Mouse (Mus musculus): Measurements from ENCODE around the gene Ntan1. TPM values are rescaled to one million over a fixed set of nuclear protein-coding genes. Genes with fewer than 3 reads are reported as not detected.

Ntan1 gene
- total RNA-seq (2023), result 10 to 100 TPM; 38.0 to 39.1 TPM

GRCm38 (mm10) chr16:13818560-13819393 lies at the start of gene Ntan1:
Gene Ntan1 (plus strand): TSS chr16:13818845.

DNA sequence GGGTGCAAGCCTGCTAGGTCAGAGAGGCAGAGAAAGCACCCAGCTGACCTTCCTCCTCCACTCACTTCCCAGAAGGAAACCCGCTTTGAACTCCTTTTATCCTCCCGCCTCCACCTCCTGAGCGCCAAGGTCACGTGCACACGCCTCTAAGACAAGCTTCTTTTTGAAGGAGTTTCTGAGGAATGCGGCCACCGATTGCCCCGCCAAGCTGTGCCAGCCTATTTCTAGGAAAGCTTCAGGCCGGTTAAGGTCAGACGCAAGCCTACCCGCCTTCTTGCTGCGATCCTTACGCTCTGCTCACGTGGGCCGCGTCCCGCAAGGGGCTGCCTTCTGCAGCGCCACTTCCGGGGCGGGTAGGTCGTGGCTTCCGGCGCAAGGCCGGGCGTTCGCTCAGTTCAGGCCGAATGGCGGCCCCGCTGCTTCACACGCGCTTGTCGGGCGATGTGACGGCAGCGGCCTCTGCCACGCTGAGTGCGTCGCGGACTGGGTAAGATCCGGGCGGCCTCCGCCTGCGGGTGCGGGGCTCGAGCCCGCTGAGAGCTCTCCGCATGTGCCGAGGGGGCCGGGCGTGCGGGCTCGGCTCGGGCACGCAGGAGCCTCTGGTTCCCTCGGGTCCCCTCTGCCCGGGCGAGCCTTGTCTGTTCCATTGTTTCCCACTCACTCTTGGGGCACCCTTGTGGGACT lies 38.1 kb upstream of the Ntan1 start, which contains the start of gene Rrn3:
Gene Rrn3 (plus strand): TSS at position 356 of the 684 bp plus-strand sequence.

Other genes starting within 250 kb of the Ntan1 start
- 10 to 100 TPM in 1 of 2 experiments, 1 to 10 TPM in 1; 9.6 to 10.9 TPM for gene Parn, start 150.7 kb upstream of the Ntan1 start, total RNA-seq (2023)
- gene Bfar, start 147.0 kb upstream of the Ntan1 start, total RNA-seq (2023), result 10 to 100 TPM; 28.1 to 31.9 TPM
- 1 to 10 TPM; 5.6 to 6.6 TPM for gene 3110001I22Rik, start 146.9 kb upstream of the Ntan1 start, total RNA-seq (2023)
- not detected for gene Pla2g10, start 87.9 kb upstream of the Ntan1 start, total RNA-seq (2023)
- 10 to 100 TPM; 11.1 to 11.6 TPM for gene Rrn3, start 38.1 kb upstream of the Ntan1 start, total RNA-seq (2023)
- gene Pdxdc1, start 84.3 kb downstream of the Ntan1 start, total RNA-seq (2023), result 10 to 100 TPM; 38.9 to 46.2 TPM
- gene Mpv17l, start 84.3 kb downstream of the Ntan1 start, total RNA-seq (2023), result under 1 TPM; 0.38 to 0.57 TPM
- not detected for gene 2900011O08Rik, start 167.8 kb downstream of the Ntan1 start, total RNA-seq (2023)
- under 1 TPM in 1 of 2 experiments, not detected in 1; 0.24 TPM for gene Ifitm7, start 168.0 kb downstream of the Ntan1 start, total RNA-seq (2023)